Mouse (Mus musculus): Measurements from ENCODE around the gene Stxbp1. TPM values are rescaled to one million over a fixed set of nuclear protein-coding genes. Genes with fewer than 3 reads are reported as not detected.
"Not testable (repeated sequence)": the region's sequence is repeated elsewhere in the genome, so short reads cannot be mapped to it uniquely, and the experiment has no call there.

The Stxbp1 gene
- polyA plus RNA-seq, 1 experiment, result 7.0 TPM

- H3K4me1 ChIP-seq (ENCODE audit: control insufficient read depth, insufficient read depth, insufficient read length, low read length), result no peaks in the 10 kb centered on the region
- H3K4me3 ChIP-seq (ENCODE audit: low read depth, low read length), result no peak overlapping the region
- H3K27ac ChIP-seq (ENCODE audit: insufficient read depth, low read depth, low read length), result no peak overlapping the region
- no peaks in the 10 kb centered on the region for H3K36me3 ChIP-seq (ENCODE audit: control insufficient read depth, insufficient read depth, low read length)
- TF ChIP-seq POLR2A (IDR thresholded peaks at IDR 0.05; ENCODE audit: low read depth, low read length) (no peak), CTCF (IDR thresholded peaks at IDR 0.05; ENCODE audit: extremely low read depth, insufficient read length, insufficient replicate concordance, low read depth, low read length) (no peak)
- WGBS, result 81% methylated on average over 5 of the region's 5 CpGs
- H3K27me3 ChIP-seq (ENCODE audit: control insufficient read depth, insufficient read depth, low read length), result no peaks in the 10 kb centered on the region
Measured at GRCm38 (mm10) chr2:32859622-32860012, 12.6 kb upstream of the Stxbp1 start.

- H3K27ac ChIP-seq (ENCODE audit: insufficient read depth, low read depth, low read length), result no peak overlapping the region
- no peaks in the 10 kb centered on the region for H3K36me3 ChIP-seq (ENCODE audit: control insufficient read depth, insufficient read depth, low read length)
- WGBS, result 51% methylated on average over 10 of the region's 10 CpGs
- TF ChIP-seq POLR2A (IDR thresholded peaks at IDR 0.05; ENCODE audit: low read depth, low read length), result no peak
- peak; percentile 89; the same call in 1 of the 2 replicates for TF ChIP-seq CTCF (IDR thresholded peaks at IDR 0.05; ENCODE audit: extremely low read depth, insufficient read length, insufficient replicate concordance, low read depth, low read length)
- H3K27me3 ChIP-seq (ENCODE audit: control insufficient read depth, insufficient read depth, low read length), result no peaks in the 10 kb centered on the region
- no peak overlapping the region for H3K4me3 ChIP-seq (ENCODE audit: low read depth, low read length)
- H3K4me1 ChIP-seq (ENCODE audit: control insufficient read depth, insufficient read depth, insufficient read length, low read length), result no peaks in the 10 kb centered on the region
Measured at GRCm38 (mm10) chr2:32859010-32859621, 12.1 kb upstream of the Stxbp1 start.

GRCm38 (mm10) chr2:32857584-32857983, 10.5 kb upstream of the Stxbp1 start:
- H3K27ac ChIP-seq (ENCODE audit: insufficient read depth, low read depth, low read length), result no peak overlapping the region
- H3K27me3 ChIP-seq (ENCODE audit: control insufficient read depth, insufficient read depth, low read length), result no peaks in the 10 kb centered on the region
- H3K4me3 ChIP-seq (ENCODE audit: low read depth, low read length), result no peak overlapping the region
- whole genome bisulfite sequencing, result 1% methylated on average over 7 of the region's 7 CpGs
- no peaks in the 10 kb centered on the region for H3K36me3 ChIP-seq (ENCODE audit: control insufficient read depth, insufficient read depth, low read length)
- TF ChIP-seq POLR2A (IDR thresholded peaks at IDR 0.05; ENCODE audit: low read depth, low read length) (no peak), CTCF (IDR thresholded peaks at IDR 0.05; ENCODE audit: extremely low read depth, insufficient read length, insufficient replicate concordance, low read depth, low read length) (peak; percentile 97)
- no peaks in the 10 kb centered on the region for H3K4me1 ChIP-seq (ENCODE audit: control insufficient read depth, insufficient read depth, insufficient read length, low read length)

GRCm38 (mm10) chr2:32855790-32856465, 8.9 kb upstream of the Stxbp1 start:
- Histone ChIP-seq H3K36me3 (ENCODE audit: control insufficient read depth, insufficient read depth, low read length) (no peaks in the 10 kb centered on the region), H3K4me3 (ENCODE audit: low read depth, low read length) (no peak overlapping the region), H3K27ac (ENCODE audit: insufficient read depth, low read depth, low read length) (no peak overlapping the region), H3K4me1 (ENCODE audit: control insufficient read depth, insufficient read depth, insufficient read length, low read length) (no peaks in the 10 kb centered on the region), H3K27me3 (ENCODE audit: control insufficient read depth, insufficient read depth, low read length) (no peaks in the 10 kb centered on the region)
- WGBS, result 61% methylated on average over 5 of the region's 5 CpGs
- no peak for TF ChIP-seq POLR2A (IDR thresholded peaks at IDR 0.05; ENCODE audit: low read depth, low read length)
- no peak for TF ChIP-seq CTCF (IDR thresholded peaks at IDR 0.05; ENCODE audit: extremely low read depth, insufficient read length, insufficient replicate concordance, low read depth, low read length)

DNA sequence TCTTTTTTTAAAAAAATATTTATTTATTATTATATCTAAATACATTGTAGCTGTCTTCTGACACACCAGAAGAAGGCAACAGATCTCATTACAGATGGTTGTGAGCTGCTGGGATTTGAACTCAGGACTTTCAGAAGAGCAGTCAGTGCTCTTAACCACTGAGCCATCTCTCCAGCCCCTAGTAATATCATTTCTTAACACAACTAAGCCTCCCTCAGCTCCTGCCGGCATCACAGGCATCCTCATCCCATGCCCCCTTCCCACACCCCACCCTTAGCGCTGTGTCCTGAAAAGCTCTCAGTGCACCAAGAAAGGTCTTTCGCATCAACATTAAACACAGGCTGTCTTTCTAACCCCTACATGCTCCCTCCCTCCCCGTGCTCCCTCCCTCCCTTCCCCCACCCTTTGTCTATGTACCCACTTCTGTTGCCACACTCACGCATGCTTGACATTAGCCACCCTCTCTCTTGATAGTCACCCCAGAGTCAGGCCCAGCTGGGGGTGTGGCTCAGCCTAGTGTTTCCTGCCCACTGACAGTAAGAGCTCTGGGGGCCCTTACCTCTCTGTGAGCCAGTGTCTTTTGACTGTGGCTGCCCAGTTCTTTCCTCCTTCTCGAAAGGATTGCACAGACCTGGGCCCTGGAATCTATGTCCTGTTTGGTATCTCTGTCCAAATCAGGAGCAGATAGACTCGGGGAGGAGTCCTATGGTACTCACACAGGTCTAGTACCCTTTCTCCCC, 8.2 kb upstream of the Stxbp1 start:
- no peak for TF ChIP-seq POLR2A (IDR thresholded peaks at IDR 0.05; ENCODE audit: low read depth, low read length)
- TF ChIP-seq CTCF (IDR thresholded peaks at IDR 0.05; ENCODE audit: extremely low read depth, insufficient read length, insufficient replicate concordance, low read depth, low read length), result no peak
- WGBS, result 67% methylated on average over 7 of the region's 7 CpGs
- Histone ChIP-seq H3K27me3 (ENCODE audit: control insufficient read depth, insufficient read depth, low read length) (no peaks in the 10 kb centered on the region), H3K27ac (ENCODE audit: insufficient read depth, low read depth, low read length) (no peak overlapping the region), H3K4me3 (ENCODE audit: low read depth, low read length) (no peak overlapping the region), H3K4me1 (ENCODE audit: control insufficient read depth, insufficient read depth, insufficient read length, low read length) (no peaks in the 10 kb centered on the region), H3K36me3 (ENCODE audit: control insufficient read depth, insufficient read depth, low read length) (no peaks in the 10 kb centered on the region)

DNA sequence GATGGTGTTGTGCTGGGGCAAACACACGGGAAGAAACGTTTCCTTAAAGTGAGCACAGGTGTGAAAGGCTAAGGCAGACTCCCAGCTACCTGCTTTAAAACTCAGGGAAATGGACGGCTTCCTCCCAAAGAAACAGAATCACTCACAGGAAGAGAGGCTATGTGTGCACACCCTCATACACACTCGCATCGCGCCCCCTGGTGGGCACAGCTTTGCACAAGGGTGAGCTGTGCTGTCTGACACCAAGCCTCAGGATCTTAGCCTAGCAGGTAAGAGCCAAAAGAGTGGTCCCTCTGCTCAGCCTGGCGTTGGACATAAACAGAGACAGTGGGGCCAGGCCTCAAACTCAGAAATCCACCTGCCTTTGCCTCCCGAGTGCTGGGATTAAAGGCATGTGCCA, 7.2 kb upstream of the Stxbp1 start:
- no peak overlapping the region for H3K4me3 ChIP-seq (ENCODE audit: low read depth, low read length)
- no peak overlapping the region for H3K27ac ChIP-seq (ENCODE audit: insufficient read depth, low read depth, low read length)
- no peaks in the 10 kb centered on the region for H3K27me3 ChIP-seq (ENCODE audit: control insufficient read depth, insufficient read depth, low read length)
- H3K36me3 ChIP-seq (ENCODE audit: control insufficient read depth, insufficient read depth, low read length), result no peaks in the 10 kb centered on the region
- 2% methylated on average over 8 of the region's 8 CpGs for WGBS
- no peaks in the 10 kb centered on the region for H3K4me1 ChIP-seq (ENCODE audit: control insufficient read depth, insufficient read depth, insufficient read length, low read length)
- TF ChIP-seq POLR2A (IDR thresholded peaks at IDR 0.05; ENCODE audit: low read depth, low read length), result no peak
- peak; percentile 95 for TF ChIP-seq CTCF (IDR thresholded peaks at IDR 0.05; ENCODE audit: extremely low read depth, insufficient read length, insufficient replicate concordance, low read depth, low read length)

DNA sequence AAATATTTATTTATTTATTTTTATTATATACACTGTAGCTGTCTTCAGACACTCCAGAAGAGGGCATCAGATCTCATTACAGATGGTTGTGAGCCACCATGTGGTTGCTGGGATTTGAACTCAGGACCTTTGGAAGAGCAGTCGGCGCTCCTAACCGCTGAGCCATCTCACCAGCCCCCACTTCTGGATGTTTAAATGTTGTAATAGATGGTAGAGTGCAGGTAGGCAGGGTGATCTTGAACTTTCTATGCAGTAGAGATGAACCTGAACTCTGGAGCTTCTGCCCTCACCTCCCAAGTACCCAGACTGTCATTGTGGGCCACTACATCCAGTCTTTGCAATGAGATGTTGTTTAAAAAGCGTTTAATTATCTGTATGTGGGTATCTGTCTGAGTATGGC, 6.7 kb upstream of the Stxbp1 start:
- H3K27ac ChIP-seq (ENCODE audit: insufficient read depth, low read depth, low read length); H3K27me3 ChIP-seq (ENCODE audit: control insufficient read depth, insufficient read depth, low read length); H3K4me3 ChIP-seq (ENCODE audit: low read depth, low read length); H3K4me1 ChIP-seq (ENCODE audit: control insufficient read depth, insufficient read depth, insufficient read length, low read length); H3K36me3 ChIP-seq (ENCODE audit: control insufficient read depth, insufficient read depth, low read length): not testable (repeated sequence)
- 72% methylated on average over 4 of the region's 4 CpGs for WGBS
